Mouse (Mus musculus) limb, embryonic 11.5 days (tissue): ENCODE data around the gene Srr. TPM values are rescaled to one million over a fixed set of nuclear protein-coding genes. Genes with fewer than 3 reads are reported as not detected.

ENCODE experiments used
- ATAC-seq: fragments of 200-750 bp; cut with Nextera tagmentation; 2 replicates; pipeline ENCODE4 v1.8.0; 2017; ENCODE audit warnings: low read depth; ENCODE audit not compliant: insufficient number of reproducible peaks, low FRiP score, low TSS enrichment
- DNase-seq: peaks from one replicate; pipeline ENCODE4 v3.0.0-alpha.2; 2015; ENCODE audit warnings: low spot score
- H3K27ac ChIP-seq: fragments of 300-500 bp; sonication (generic); replicated peaks from 2 replicates; pipeline ENCODE4 v1.5.1; 2014; ENCODE audit warnings: low read depth, mild to moderate bottlenecking, low read length
- H3K27me3 ChIP-seq: fragments of 300-500 bp; sonication (generic); 2 replicates; pipeline ENCODE4 v1.6.1; 2014; ENCODE audit warnings: mild to moderate bottlenecking, low read length, mixed read lengths; ENCODE audit not compliant: control insufficient read depth, insufficient read depth
- H3K36me3 ChIP-seq: fragments of 300-500 bp; sonication (generic); 2 replicates; pipeline ENCODE4 v1.6.1; 2014; ENCODE audit warnings: mild to moderate bottlenecking, low read length, moderate library complexity, mixed read lengths; ENCODE audit not compliant: control insufficient read depth, insufficient read depth
- H3K4me1 ChIP-seq: fragments of 300-500 bp; sonication (generic); 2 replicates; pipeline ENCODE4 v1.6.1; 2014; ENCODE audit warnings: low read length, mixed read lengths; ENCODE audit not compliant: control insufficient read depth, insufficient read depth
- H3K4me2 ChIP-seq: fragments of 300-500 bp; sonication (generic); 2 replicates; pipeline ENCODE4 v1.6.1; 2014; ENCODE audit warnings: low read depth, mild to moderate bottlenecking, moderate library complexity; ENCODE audit not compliant: severe bottlenecking
- H3K4me3 ChIP-seq: fragments of 300-500 bp; sonication (generic); 2 replicates; pipeline ENCODE4 v1.5.1; 2014; ENCODE audit warnings: low read depth, low read length
- H3K9ac ChIP-seq: fragments of 300-500 bp; sonication (generic); 2 replicates; pipeline ENCODE4 v1.6.1; 2014; ENCODE audit warnings: mild to moderate bottlenecking, low read length
- H3K9me3 ChIP-seq: fragments of 300-500 bp; sonication (generic); 2 replicates; pipeline ENCODE4 v1.6.1; 2016; ENCODE audit warnings: low read length; ENCODE audit not compliant: control insufficient read depth
- WGBS: fragments of 180-500 bp; shearing (Covaris S2); extraction: QIAGEN DNeasy Blood & Tissue Kit; methylation state at CpG from one replicate; pipeline ENCODE4 v1.1.7; 2014; 5-methylcytosine and 5-hydroxymethylcytosine counted together
- polyA plus RNA-seq: library from polyadenylated mRNA; unstranded; fragments of >200 nt; fragmentation: Nextera tagmentation; extraction: Ambion mirVana; gene quantifications from 2 replicates; pipeline ENCODE4 v1.2.1, GENCODE M21; 2014

The Srr gene
- polyA plus RNA-seq, 1 experiment from 2014 or later = 24.5 TPM

GRCm38 (mm10) chr11:74897678-74898516, 27.9 kb downstream of the Srr start, which contains the start of gene Tsr1:
TSS of gene Tsr1 (plus strand) at chr11:74898071.
- Histone ChIP-seq H3K27ac (peak within 1 kb of the TSS; percentile 12; the same call in 1 of the 2 replicates), H3K4me2 (peak within 1 kb of the TSS; percentile 94), H3K36me3 (peaks cover 30% of the 10 kb centered on the region; the same call in 1 of the 2 replicates), H3K4me3 (peak within 1 kb of the TSS; percentile 87), H3K27me3 (no peaks in the 10 kb centered on the region), H3K4me1 (0 out of 2 replicates have a peak, but pooled peaks cover 2% of the 10 kb centered on the region), H3K9ac (peak within 1 kb of the TSS; percentile 82), H3K9me3 (no peaks in the 10 kb centered on the region)
- peak; percentile 92 for DNase-seq
- under 1% methylated on average over 54 of the region's 54 CpGs for WGBS
- ATAC-seq = peak; percentile 85

DNA sequence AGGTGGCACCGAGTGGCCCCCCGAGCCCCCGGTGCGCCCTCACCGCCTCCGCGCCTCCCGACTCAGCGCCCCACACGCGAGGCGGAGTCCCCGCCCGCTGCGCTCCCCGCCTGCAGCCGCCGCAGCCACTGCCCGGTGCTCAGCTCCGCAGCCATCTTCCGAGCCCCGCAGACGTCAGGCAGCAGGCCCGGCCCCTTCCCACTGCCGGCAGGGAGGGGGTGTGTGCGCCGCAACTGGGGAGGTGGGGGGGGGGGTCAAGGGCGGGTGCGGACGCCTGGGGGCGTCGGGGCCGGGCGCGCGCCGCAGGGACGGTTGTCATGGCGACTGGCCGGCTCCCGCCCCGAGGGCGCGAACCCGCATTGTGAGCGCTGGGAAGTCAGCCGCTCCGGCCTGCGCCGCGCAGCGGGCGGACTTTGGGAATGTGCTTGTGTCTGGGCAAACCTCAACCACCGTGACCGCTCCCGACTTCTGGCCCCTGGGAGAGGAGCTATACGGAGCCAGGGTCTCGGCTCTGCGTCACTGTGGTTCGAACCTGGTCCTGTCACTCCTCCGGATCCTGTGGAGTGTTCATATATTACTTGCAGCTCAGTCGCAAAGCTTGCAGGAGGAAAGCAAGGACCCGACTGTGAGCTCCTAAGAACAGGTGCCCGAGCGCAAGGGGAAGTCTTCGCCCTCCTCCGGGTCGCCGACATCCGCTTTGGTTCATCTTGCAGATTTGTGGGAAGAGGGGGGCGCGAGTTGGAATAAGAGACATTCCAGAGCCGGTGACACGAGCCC, 28.7 kb downstream of the Srr start, which contains the start of gene Sgsm2:
Sgsm2 (minus strand) TSS at position 160 of the 777 bp plus-strand sequence.
- WGBS = under 1% methylated on average over 62 of the region's 74 CpGs
- H3K27ac ChIP-seq = peak within 1 kb of the TSS; percentile 12; the same call in 1 of the 2 replicates
- peak within 1 kb of the TSS; percentile 87 for H3K4me3 ChIP-seq
- DNase-seq (peak; percentile 77), ATAC-seq (peak; percentile 58)
- peaks cover 26% of the 10 kb centered on the region; the same call in 1 of the 2 replicates for H3K36me3 ChIP-seq
- no peaks in the 10 kb centered on the region for H3K9me3 ChIP-seq
- peak within 1 kb of the TSS; percentile 82 for H3K9ac ChIP-seq
- H3K4me2 ChIP-seq = peak within 1 kb of the TSS; percentile 94
- H3K27me3 ChIP-seq = no peaks in the 10 kb centered on the region
- H3K4me1 ChIP-seq = 0 out of 2 replicates have a peak, but pooled peaks cover 2% of the 10 kb centered on the region

GRCm38 (mm10) chr11:74895980-74896900, 29.5 kb downstream of the Srr start:
- no peaks in the 10 kb centered on the region for H3K27me3 ChIP-seq
- peak; percentile 68 for DNase-seq
- H3K4me1 ChIP-seq = 0 out of 2 replicates have a peak, but pooled peaks cover 2% of the 10 kb centered on the region
- peak overlapping the region; percentile 94 for H3K4me2 ChIP-seq
- H3K4me3 ChIP-seq = peak overlapping the region; percentile 87
- peaks cover 18% of the 10 kb centered on the region; the same call in 1 of the 2 replicates for H3K36me3 ChIP-seq
- no peaks in the 10 kb centered on the region for H3K9me3 ChIP-seq
- ATAC-seq = peak; percentile 37; the same call in 1 of the 2 replicates
- H3K9ac ChIP-seq = peak overlapping the region; percentile 65
- WGBS = 2% methylated on average over 37 of the region's 55 CpGs
- H3K27ac ChIP-seq = 0 out of 2 replicates have a peak overlapping the region, but pooled peaks have one; percentile 12

DNA sequence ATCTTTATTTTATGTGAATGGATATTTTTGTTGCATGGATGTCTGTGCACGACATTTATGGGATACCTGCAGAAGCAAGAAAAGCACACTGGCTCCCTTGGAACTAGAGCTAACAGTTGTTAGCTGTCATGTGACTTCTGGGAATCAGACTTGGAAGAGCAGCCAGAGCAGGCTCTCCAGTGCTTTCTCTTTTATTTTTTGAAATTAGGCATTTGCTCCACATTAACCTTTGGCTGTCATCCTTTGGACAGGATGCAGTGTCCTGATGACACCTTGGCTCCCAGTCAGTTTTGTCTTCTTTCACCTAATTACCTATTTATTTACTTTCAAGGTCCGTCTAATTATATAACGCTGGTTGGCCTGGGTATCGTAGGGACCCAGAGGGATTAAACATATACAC, 31.1 kb downstream of the Srr start:
- Histone ChIP-seq H3K27ac (no peak overlapping the region), H3K4me1 (0 out of 2 replicates have a peak, but pooled peaks cover 2% of the 10 kb centered on the region), H3K4me2 (no peak overlapping the region), H3K9me3 (no peaks in the 10 kb centered on the region), H3K4me3 (no peak overlapping the region), H3K36me3 (peaks cover 4% of the 10 kb centered on the region; the same call in 1 of the 2 replicates), H3K27me3 (no peaks in the 10 kb centered on the region), H3K9ac (no peak overlapping the region)
- DNase-seq = no peak
- 84% methylated on average over 4 of the region's 4 CpGs for WGBS
- ATAC-seq = no peak

GRCm38 (mm10) chr11:74883098-74883497, 42.6 kb downstream of the Srr start:
- no peak overlapping the region for H3K27ac ChIP-seq
- no peaks in the 10 kb centered on the region for H3K9me3 ChIP-seq
- no peak overlapping the region for H3K4me2 ChIP-seq
- DNase-seq (no peak), ATAC-seq (no peak)
- H3K9ac ChIP-seq = no peak overlapping the region
- H3K4me3 ChIP-seq = no peak overlapping the region
- WGBS = 92% methylated on average over 10 of the region's 10 CpGs
- H3K27me3 ChIP-seq = no peaks in the 10 kb centered on the region
- H3K36me3 ChIP-seq = no peaks in the 10 kb centered on the region
- no peaks in the 10 kb centered on the region for H3K4me1 ChIP-seq

DNA sequence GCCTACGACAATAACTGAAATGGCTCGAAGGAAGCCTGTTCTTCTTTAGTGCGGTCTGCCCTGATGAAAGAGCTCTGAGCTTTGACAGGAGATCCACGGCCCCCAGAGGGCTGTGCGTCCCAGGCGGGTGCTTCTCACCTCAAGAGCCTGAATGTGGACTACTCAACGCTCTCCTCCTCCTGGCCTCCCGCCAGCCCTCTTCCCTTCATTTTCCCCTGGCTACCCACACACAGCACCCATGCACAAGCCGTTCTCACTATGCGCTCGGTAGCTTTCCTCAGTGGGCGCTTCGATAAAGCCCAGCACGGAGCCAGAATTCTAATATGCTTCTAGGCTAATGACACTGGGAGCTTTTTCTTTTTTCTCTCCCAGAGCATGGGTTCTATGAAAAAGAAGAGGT, 43.8 kb downstream of the Srr start:
- ATAC-seq = no peak
- H3K4me3 ChIP-seq = no peak overlapping the region
- H3K9me3 ChIP-seq = no peaks in the 10 kb centered on the region
- no peak for DNase-seq
- no peak overlapping the region for H3K9ac ChIP-seq
- H3K27ac ChIP-seq = no peak overlapping the region
- no peaks in the 10 kb centered on the region for H3K27me3 ChIP-seq
- H3K4me2 ChIP-seq = no peak overlapping the region
- no peaks in the 10 kb centered on the region for H3K36me3 ChIP-seq
- peaks cover under 1% of the 10 kb centered on the region for H3K4me1 ChIP-seq
- 71% methylated on average over 14 of the region's 14 CpGs for WGBS

DNA sequence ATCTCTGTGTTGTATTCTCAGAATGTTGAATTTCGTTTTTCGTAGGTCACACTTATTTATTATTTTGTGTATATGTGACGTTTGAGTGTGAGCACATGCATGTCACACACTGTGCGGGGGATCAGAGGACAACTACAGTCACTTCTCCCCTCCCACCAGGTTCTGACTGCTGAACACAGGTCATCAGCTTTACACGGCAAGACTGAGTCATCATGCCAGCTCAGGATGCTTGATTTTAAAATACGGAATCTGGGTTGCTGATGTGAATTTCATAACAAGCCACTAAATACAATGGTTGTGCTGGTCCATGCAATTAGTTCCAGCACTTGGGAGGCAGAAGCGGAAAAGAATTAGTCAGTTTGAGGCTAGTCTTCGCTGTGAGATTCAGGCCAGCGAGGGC, 44.7 kb downstream of the Srr start:
- ATAC-seq (no peak), DNase-seq (no peak)
- no peak overlapping the region for H3K4me2 ChIP-seq
- 90% methylated on average over 9 of the region's 9 CpGs for WGBS
- H3K4me1 ChIP-seq = peaks cover 5% of the 10 kb centered on the region
- no peaks in the 10 kb centered on the region for H3K9me3 ChIP-seq
- no peak overlapping the region for H3K27ac ChIP-seq
- H3K9ac ChIP-seq = no peak overlapping the region
- H3K4me3 ChIP-seq = no peak overlapping the region
- no peaks in the 10 kb centered on the region for H3K36me3 ChIP-seq
- H3K27me3 ChIP-seq = no peaks in the 10 kb centered on the region
